Mouse (Mus musculus) brain, embryonic 18.5 days (tissue): ENCODE measurements at regions not wholly inside any gene's neighbourhood (a gene's known extent, or its start where the extent isn't known, plus 50 kb on each side); places are given as distances from the start of the nearest gene placed in this dataset.

Source experiments
- DNase-seq: peaks from one replicate; pipeline ENCODE4 v3.0.0-alpha.2; 2012; ENCODE audit warnings: low read depth, low spot score

DNA sequence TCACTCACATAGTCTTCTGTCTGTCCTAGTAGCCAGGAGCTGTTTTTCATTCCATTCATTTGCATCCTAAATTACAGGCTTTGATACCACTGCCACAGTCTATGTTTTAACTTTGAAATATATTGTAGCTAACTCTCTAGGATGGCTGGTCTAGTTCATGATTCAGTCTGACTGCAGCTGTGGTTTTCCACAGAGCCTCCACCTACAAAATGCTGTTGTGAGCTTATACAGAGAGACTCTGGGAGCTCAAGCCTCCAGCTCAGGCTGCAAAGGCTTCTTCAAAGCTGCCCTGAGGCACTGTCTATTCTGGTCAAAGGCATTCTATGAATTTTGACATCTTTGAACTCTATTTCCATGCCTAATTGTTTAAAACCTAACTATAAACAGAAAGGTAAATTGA is 2326.5 kb upstream of the Gm7489 start:
- no peak for DNase-seq

DNA sequence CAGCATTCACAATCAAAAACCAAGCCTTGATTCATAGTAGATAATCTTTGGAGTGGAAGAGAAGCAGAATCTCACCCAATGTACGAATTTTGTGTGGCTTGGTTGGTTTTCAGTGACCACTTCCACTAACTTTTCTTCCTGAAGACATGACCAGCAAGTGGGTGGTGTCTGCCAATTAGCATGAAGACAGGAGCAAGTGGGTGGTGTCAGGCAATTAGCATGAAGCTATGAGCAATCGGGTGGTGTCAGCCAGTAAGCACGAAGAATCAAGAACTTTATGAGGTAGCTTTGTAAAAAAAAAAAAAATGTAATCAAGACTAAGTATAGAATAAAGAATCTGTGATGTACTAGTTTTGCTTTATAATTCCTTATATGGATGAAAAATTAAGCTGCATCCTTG is 2319.2 kb upstream of the Gm7489 start:
- no peak for DNase-seq

DNA sequence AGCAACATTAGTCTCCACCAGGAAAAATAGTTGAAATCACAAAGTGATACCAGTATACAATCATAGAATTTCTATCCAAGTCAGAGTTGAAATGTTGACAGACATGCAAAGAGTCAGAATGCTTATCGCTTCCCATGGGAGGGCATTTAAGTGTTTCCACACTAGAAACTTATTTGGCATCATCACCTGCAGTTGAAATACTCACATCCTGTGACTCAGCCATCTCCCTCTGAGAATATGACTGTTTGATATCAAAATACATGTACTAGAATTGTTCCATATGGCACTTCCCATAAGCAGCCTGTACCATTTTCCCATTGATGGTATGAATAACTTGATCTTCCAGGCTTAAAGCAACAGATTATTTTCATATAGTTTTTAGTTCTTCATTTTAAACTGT is 2314.1 kb upstream of the Gm7489 start:
- DNase-seq = no peak

DNA sequence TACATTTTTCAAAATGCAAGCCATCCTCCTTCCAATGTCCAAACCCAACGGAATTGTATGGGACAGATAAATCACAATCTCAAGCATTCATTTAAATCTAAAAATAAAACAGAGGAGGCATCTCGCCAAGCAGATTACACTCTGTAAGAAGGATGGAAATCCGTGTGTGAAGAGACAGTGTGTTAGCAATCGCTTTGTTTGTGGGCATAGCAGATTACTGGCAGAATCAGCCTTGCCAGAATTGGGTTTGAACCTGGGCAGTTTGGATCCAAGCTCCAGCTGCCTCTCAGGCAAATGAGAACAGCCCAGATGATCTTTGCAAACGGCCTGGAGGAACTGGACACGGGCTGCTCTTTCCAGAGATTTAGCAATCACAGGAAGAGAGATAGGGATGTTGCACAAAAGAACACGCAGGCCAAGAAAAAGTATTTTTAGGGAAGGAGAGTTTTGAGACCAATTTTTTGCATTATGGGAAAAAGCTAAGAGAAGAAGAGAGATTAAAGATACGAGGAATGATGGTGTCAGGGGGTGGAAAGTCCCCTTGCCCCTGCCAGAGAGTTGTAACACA is 2310.1 kb upstream of the Gm7489 start:
- no peak for DNase-seq

DNA sequence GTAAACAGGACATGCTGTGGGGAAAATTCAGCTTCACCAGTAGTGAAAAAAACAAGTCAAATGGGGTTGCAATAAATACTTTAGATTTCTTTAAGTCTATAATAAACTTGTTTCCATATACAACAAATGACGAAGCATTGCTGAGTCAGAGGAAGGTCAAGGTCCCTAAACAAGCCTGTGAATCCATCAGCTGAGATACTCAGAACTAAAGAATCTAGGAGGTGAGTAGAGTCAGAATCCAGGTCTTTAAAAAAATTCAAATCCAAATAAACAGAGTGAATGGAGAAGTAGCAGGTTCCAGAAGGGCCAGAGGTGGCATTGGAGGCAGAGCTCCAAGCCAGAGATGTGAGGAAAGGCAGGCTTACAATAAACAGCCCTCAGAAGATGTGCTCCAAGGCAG is 2301.1 kb upstream of the Gm7489 start:
- no peak for DNase-seq

DNA sequence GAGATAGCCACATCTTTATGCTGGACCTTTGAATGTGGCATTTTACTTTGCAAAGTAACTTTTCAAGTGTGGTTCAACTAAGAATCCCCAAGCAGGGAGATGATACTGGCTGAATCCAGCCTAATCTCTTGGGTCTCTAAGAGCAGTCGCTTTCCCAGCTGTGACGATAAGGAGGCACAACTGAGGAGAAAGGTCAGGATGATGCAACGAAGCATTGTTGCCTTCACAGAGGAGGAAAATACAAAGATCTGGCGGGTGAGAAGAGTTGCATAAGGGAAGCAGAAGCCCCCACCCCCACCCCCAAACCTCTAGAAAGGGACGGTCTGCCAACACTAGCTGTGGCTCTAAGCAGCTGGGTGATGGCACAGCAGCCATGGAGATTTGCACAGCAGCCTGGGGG is 2298.6 kb upstream of the Gm7489 start:
- DNase-seq = no peak

DNA sequence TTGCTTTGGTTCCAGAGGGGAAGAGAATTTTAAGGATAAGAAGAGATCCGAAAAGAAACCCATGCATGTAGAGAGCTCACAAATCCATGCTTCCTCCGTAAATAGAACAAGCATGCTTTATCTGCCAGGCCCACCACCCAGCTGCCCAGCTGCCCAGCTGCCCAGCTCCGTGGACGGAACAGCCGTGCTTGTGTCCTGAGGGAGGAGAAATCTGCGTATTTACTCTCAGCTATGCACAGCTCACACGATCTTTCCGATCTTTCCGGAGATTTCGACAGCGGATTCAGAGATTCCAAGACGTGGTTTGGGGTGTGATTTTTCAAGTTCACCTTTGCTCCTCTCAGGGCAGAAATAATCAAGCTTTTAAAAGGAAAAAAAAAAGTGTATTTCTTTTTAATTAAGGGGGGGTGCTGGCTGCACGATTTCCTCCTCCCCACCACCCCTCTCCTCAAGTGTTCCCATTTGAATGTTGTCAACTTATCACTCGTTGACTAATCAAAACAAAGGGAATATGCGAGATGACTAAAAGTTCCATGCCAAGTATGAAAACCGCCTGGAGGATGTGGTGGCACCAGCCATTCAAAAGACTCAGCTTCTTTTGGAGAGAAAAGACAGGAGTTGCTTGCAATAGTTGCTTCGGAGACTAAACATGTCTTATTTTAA is 2293.2 kb upstream of the Gm7489 start:
- DNase-seq = no peak

DNA sequence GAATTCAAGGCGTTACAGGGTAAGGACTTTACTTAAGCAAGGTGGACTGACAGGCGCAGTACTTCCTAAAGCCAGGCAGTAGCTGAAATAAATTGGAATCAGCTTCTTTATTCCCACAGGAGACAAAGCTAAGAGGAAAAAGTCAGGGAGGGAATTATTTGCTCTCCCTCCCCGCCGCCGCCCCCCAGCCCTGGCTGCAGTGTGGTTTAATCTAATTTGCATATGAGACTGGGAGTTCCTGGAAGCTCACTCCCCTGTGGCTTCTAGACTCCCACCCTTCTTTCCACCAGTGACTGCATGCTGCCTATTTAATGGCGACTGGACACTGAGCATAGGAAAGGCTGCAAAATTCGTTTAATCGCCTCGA is 2292.7 kb upstream of the Gm7489 start:
- no peak for DNase-seq

DNA sequence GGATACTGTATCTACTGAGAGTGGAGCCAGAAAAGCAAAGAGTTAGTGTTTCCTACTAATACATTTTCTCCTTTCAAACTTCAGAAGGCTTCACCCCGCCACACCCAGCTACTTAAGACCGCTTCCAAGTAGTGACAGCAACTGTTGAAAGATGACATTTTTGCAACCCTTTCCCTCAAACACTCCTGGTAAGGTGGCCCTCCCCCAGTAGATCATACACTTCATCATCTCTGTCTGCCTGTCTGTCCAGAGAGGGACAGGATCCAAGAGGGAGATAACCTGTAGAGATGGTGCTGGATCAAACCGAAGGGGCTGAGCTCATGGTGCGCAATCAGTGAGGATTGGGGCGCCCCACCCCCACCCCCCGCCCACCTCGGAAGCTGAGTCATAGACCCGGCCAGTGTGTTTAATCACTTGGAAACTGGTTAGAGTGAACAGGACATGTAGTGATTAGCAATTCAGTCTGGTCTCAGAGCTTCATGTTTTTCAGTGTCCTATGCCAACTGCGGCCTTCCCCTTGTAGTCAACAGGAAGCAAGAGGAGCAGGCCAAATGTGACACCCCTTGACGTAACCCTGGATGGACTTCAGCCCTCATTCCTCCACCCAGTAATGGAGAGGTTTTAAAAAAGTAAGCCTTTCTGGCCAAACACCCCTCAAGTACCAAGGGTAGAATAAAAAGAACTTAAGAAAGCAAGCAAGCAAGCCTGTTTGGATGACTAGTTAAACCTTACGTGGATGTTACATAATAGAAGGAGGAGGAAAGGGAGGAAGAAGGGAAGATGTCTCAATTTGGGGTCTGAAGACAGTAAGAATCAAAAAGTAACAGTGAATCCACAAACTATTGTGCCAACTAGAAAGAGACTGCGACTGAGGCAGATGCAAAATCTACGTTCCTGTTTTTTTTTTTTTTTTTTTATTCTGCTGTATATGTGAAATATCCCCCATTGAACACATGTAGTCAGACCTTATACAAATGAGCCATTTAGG is 2291.9 kb upstream of the Gm7489 start:
- no peak for DNase-seq

DNA sequence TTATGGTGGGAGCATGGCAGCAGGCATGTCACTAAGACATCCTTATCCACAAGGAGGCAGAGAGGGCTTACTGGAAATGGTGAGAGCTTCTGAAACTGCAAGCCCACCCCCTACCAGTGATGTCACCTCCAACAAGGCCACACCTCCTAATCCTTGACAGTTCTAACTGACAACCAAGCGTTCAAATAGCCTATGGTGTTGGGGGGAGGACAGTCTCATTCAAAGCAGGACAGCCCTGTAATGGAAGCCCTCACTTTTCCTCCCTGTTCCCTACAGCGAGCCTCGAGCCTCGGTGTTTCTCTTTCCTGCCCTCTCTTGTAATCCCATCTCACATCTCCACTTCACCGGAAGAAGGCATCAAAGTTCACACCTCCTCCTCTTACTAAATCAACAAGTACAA is 2290.6 kb upstream of the Gm7489 start:
- no peak for DNase-seq

DNA sequence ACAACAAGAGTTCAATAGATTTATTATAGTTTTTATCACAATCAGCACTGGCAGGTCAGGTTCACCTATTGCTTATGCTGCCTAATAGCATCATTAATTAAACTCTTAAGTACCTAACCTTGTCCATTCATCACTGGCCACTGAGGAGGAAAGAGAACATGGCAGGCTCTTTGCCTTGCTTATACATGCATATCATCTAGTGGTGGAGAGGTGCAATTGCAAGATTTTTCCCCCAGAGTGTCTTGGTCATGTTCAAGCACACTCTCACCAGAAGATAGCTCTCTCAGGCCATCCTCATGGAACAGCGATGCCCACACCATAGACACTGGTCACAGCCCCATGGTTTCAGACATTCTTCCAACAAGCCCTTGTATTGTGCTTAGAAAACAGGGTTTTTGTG is 2289.1 kb upstream of the Gm7489 start:
- DNase-seq = no peak

DNA sequence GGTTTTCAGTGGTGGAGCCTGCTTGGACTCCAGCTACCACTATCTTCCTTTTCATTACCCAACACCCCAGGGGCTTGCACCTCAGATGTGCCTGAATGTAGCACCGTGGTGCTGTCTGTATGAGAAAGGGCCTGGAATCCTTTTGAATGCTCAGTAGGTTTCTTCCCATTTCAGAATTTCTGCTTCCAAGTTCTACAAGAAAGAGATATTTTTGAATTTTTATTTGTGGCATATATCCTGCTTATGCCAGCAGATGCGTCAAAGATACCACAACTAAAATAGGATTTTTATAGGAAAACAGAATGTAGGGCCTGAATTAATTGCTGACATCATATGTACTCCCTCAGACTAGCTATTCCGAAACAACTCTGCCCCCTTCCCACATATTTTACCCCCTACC is 2286.9 kb upstream of the Gm7489 start:
- no peak for DNase-seq

DNA sequence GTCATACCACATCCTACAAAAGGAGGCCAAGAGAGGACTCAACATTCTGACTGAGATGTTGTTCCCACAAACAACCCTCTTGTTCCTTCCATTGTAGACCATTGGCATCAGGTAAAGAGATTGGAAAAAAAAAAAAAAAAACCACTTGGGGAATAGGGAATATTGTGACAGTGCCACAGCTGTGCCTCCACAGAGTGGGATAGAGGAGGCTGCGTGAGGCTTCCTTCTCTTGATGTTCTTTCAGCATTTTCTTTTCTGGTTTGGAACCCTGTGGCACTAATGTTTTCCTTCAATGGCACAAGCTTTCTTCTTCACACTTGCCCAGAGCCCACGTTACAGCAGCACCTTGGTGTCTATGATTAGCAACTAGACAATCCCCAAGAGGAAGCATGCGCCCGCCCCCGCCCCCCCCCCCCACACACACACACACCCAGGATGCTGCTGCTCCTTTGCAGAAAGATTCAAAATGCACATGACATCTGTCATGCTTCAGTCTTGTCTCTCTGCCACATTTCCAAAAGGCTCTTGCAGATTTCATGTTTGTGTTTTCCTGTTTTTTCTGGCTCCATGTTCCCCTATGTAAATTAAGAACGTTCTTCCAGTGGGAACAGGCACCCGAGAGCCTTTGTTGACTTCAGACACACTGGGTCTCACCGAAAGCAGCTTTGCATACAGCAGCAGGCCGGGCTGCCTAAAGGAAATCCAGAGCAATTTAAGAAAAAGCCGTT is 2283.4 kb upstream of the Gm7489 start:
- peak; percentile 34 for DNase-seq

DNA sequence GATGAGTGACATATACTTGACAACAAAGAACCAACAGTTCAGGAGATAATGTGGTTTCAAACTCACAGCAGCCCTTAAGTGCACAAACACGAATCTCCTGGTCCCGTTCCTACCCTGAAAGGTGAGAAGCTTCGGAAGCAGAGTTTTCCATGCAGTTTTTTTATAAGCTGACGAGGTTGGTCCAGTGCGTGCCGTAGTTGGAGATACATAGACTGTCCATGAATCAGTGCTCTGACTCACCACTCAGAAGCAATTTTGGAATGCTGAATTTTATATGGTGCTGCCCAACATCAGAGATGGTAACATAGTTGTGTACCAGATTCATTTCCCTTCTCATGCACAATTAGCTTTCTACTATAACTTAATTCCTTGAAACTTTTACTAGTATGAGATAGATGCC is 2263.3 kb upstream of the Gm7489 start:
- no peak for DNase-seq

DNA sequence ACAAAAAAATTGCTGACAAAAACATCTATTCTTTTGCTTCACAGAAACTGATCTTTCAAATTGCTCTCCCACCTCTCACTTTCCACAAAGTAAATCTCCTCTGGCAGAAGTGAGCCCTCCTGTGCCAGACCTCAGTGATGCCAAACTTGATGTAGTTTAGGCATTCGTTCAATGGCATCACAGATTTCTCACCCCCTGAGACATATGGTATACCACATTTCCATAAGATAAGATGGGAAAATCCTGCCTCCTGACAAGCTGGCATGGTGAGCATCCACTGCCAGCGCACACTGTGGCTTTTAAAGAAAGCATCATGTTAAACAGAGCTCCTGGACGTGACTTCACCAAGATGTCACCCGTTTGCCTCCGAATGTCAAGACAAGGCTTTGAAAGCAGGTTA is 2257.2 kb upstream of the Gm7489 start:
- peak; percentile 36 for DNase-seq

DNA sequence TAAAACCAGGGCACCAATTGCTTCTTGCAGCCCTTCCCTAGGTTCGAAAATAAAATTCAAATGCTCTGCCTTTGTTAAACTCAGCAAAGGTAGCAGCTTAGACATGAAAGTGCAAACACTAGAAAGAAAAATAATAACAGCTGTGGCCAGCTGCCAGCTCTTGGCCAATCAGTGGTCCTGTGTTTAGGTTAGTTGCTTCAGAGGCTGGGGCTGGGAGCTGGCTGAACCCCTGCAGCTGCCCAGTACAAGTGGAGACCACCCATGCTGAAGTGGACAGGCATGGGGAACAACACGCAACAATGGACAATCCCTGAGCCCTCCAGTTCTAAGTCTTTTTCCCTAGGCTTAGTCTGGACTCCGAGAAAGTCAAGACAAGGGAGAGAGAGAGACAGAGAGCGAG is 2256.2 kb upstream of the Gm7489 start:
- DNase-seq = no peak

DNA sequence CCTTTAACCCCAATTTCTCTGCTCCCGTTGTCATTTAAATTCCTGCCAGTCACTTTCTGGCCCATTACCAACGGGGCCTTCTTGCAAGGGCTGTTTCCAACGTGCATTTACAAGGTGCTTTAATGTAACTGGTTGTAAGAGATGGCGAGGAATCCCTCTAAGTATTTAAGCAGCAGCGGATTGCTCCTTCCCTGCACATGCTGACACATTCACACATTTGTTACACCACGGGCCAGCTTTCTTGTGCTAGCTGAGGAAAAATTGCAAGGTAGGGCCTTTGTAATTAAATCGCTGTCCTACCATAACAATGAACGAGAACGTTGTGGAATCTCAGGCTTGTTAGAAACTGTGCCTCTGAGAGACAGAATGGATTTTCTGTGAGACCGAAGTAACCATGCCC is 2252.8 kb upstream of the Gm7489 start:
- no peak for DNase-seq

DNA sequence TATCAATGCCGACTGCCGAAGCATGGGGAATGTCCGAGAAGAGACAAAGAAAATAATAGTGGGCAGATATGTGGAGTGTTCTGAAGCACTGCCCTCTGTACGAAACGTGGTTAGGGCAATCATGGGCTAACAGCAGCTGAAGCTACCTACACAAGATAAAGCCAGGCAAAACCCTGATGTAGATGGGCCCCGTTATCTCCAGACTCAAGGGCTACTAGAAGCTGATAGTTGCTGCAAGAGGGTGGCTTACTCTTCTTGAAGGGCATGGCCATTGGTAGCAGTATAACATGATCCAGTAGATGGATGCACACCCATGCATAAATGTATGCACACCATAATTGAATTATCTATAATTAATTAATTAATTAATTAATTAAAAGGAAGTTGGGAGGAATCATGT is 2251.6 kb upstream of the Gm7489 start:
- no peak for DNase-seq

DNA sequence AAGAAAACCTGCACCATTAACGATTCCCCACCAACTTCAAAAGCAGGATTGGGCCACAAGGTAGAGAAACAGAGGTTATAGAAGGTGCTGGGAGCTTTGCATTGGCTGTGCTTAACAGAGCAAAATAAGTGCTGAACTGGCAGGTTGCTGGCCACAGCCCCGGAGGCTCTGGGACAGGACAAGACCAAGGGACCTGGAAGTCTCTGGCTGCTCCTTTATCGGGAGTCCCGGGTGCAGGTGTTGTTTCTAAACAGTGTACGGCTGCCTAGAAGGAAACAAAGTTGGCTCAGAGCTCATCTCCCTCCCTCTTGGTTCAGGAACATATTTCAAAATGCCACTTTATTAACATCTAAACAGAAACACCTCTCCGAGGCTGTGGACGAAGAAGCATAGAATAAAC is 2250.0 kb upstream of the Gm7489 start:
- no peak for DNase-seq

DNA sequence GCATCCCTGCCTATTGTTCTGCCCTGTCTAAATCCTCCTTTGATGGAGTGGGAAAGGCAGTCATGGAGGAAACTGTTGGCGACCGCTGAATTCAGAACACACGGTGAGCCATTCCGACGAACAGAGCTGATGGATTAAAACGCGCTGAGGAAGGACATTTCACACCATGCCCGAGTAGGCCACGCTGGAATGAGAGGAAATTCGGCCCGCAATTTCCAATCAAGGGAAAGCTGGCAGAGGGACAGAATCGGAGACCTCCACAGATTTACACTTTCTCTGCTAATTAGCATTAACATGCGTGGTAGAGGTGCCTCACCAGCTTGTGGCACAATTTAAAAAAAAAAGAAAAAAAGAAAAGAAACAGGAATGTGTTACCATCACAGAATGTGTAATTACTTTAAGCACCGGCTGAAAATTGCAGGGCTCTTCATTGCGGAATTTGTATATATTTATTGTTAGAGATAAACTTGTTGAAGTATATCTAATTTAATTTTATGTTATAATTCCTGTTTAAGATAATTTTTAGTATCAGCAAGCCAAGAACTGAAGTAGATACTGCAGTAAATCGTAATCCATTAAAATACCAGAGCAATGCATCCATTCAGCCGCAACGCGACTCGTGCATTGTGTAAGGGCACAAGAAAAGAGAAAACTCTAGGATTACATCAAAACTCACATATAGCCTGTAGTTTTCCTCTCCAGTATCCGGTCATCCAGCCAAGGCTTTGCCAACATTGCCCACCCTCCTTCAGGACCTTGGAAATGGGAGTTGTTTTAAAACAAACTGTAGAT is 2249.4 kb upstream of the Gm7489 start:
- no peak for DNase-seq

DNA sequence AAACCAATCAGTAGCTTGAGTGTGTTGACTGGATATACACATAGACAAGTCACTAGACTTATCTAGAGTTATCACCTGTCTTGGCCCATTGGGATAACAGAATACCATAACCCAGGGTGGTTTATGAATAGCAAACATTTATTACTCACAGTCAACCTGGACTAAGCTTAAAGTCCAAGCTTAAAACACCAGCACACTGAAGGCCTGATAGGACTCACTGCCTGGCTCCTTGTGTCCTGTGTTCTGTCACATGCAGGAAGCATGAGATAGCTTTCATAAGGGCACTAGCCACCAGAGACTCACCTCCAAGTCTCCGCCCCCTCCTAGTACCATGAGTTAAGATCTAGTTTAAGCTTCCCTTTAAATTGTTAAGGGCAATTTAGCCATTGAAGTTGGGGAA is 2247.1 kb upstream of the Gm7489 start:
- DNase-seq = no peak
